9 mouse cellular contexts compared by ENCODE assay signal in genomic region chr11:55240556-55240955, GRCm38 (mm10). TPM values are rescaled to one million over a fixed set of nuclear protein-coding genes. Genes with fewer than 3 reads are reported as not detected.
DNase-seq lines count a peak whose midpoint lies in the region; ATAC-seq and TF ChIP-seq lines count a peak whose summit lies in the region.
"Had no signal": no experiment of that assay in that cellular context is flagged by ENCODE, and none has a peak within 500 bp of the region (broad histone marks: within the 10 kb centered on the region; RNA-seq: fewer than 3 reads in every experiment).

No protein-coding gene starts in this region.

- peak; percentile 89 for DNase-seq in 416B (ENCODE audit: low read depth)
- DNase-seq in MEL-GATA-1-ER (ENCODE audit: extremely low read depth, low read depth), result peak; percentile 40
- DNase-seq in cerebellum, adult 11-12 months, result peak; percentile 79
- peak; percentile 72 for DNase-seq in gastrocnemius, adult 2 months
- peak; percentile 89 for DNase-seq in kidney, postnatal 0 days (ENCODE audit: low spot score)
- peak; percentile 25 for DNase-seq in retina, adult 2 months (ENCODE audit: low read depth, low spot score)
- DNase-seq in thymus, postnatal 36 days, result peak; percentile 54 to 62

- no peak overlapping the region for H3K4me3 ChIP-seq in gastrocnemius, adult 2 months
- no peak overlapping the region for H3K4me3 ChIP-seq in kidney, postnatal 0 days (replicated peaks; ENCODE audit: low read depth, low read length)
- no peak overlapping the region for H3K4me3 ChIP-seq in liver, embryonic 12.5 days
- H3K4me3 ChIP-seq: heart, embryonic 15.5 days had no signal

- no peak overlapping the region for H3K27ac ChIP-seq in gastrocnemius, adult 2 months
- no peak overlapping the region for H3K27ac ChIP-seq in kidney, postnatal 0 days
- H3K27ac ChIP-seq in liver, embryonic 12.5 days, result no peak overlapping the region
- H3K27ac ChIP-seq: heart, embryonic 15.5 days had no signal

- 53% methylated on average over 7 of the region's 7 CpGs for WGBS in kidney, postnatal 0 days
- WGBS in liver, embryonic 12.5 days (ENCODE audit: insufficient replicate concordance), result 50% methylated on average over 7 of the region's 7 CpGs

- H3K4me1 ChIP-seq in kidney, postnatal 0 days (replicated peaks; ENCODE audit: insufficient read depth, low read length), result no peaks in the 10 kb centered on the region
- peaks cover 5% of the 10 kb centered on the region; the same call in 1 of the 2 replicates for H3K4me1 ChIP-seq in liver, embryonic 12.5 days
- H3K4me1 ChIP-seq: heart, embryonic 15.5 days had no signal

- no peak overlapping the region for H3K4me2 ChIP-seq in kidney, postnatal 0 days (ENCODE audit: low read length)
- H3K4me2 ChIP-seq in liver, embryonic 12.5 days, result no peak overlapping the region
- H3K4me2 ChIP-seq: heart, embryonic 15.5 days had no signal

- no peaks in the 10 kb centered on the region for H3K9me3 ChIP-seq in kidney, postnatal 0 days (replicated peaks; ENCODE audit: low read length)
- H3K9me3 ChIP-seq in liver, embryonic 12.5 days (replicated peaks), result no peaks in the 10 kb centered on the region
- H3K9me3 ChIP-seq: heart, embryonic 15.5 days had no signal

- no peaks in the 10 kb centered on the region for H3K27me3 ChIP-seq in kidney, postnatal 0 days (ENCODE audit: insufficient read depth, low read length)
- H3K27me3 ChIP-seq in liver, embryonic 12.5 days (replicated peaks), result no peaks in the 10 kb centered on the region
- H3K27me3 ChIP-seq: heart, embryonic 15.5 days had no signal

- no peak overlapping the region for H3K9ac ChIP-seq in kidney, postnatal 0 days (ENCODE audit: low read depth, low read length)
- no peak overlapping the region for H3K9ac ChIP-seq in liver, embryonic 12.5 days
- H3K9ac ChIP-seq: heart, embryonic 15.5 days had no signal

- intact Hi-C loops in gastrocnemius, adult 2 months (cut with DNase I), result no loop called here

- ATAC-seq in kidney, postnatal 0 days (replicated peaks; ENCODE audit: low FRiP score, low read depth), result no peak
- 0 out of 2 replicates have a peak, but pooled peaks have one; percentile 4 for ATAC-seq in liver, embryonic 12.5 days

- H3K36me3 ChIP-seq in kidney, postnatal 0 days (ENCODE audit: insufficient read depth, low read length), result no peaks in the 10 kb centered on the region
- H3K36me3 ChIP-seq in liver, embryonic 12.5 days, result no peaks in the 10 kb centered on the region
- H3K36me3 ChIP-seq: heart, embryonic 15.5 days had no signal

- TF ChIP-seq CTCF in gastrocnemius, adult 2 months (IDR thresholded peaks at IDR 0.05), result peak; percentile 87
- peak; percentile 84 for TF ChIP-seq CTCF in kidney, postnatal 0 days (IDR thresholded peaks at IDR 0.05; ENCODE audit: low read depth)

RNA-seq across cellular contexts. Expression of gene Slc36a1, which starts 36.4 kb away (rescaled TPM):
- total RNA-seq in gastrocnemius, adult 2 months (2021), result 1 to 10 TPM; 6.2 TPM
- 1.9 and 2.1 TPM in 2 replicates for polyA plus RNA-seq in kidney, postnatal 0 days (2015; fragmentation: Nextera tagmentation; extraction: Ambion mirVana)
- 1.5 and 1.6 TPM in 2 replicates for polyA plus RNA-seq in liver, embryonic 12.5 days (2016; fragmentation: Nextera tagmentation; extraction: Ambion mirVana)

RNA-seq across cellular contexts. Expression of gene Slc36a2, which starts 55.7 kb away (rescaled TPM):
- total RNA-seq in gastrocnemius, adult 2 months (2021), result under 1 TPM; 0.15 to 0.61 TPM
- 0.27 and 0.43 TPM in 2 replicates for polyA plus RNA-seq in kidney, postnatal 0 days (2015; fragmentation: Nextera tagmentation; extraction: Ambion mirVana)
- polyA plus RNA-seq in liver, embryonic 12.5 days (2016; fragmentation: Nextera tagmentation; extraction: Ambion mirVana), result 6.3 and 6.9 TPM in 2 replicates

Comparison
In these comparisons a context has a peak if more than half of its experiments do, and no peak if none do; other contexts are left out.
1. DNase-seq: peak in every context shown above with its lines; median percentile 89 in 416B; 89 in kidney, postnatal 0 days; 79 in cerebellum, adult 11-12 months; 72 in gastrocnemius, adult 2 months; 58 in thymus, postnatal 36 days; 40 in MEL-GATA-1-ER; 25 in retina, adult 2 months.